Mouse (Mus musculus) heart, postnatal 10 days (tissue): ENCODE results near the gene Filip1l. TPM values are rescaled to one million over a fixed set of nuclear protein-coding genes. Genes with fewer than 3 reads are reported as not detected.

Experiments
- DNase-seq, 2 experiments: peaks; one replicate each; pipeline ENCODE4 v3.0.0; 2021
- intact Hi-C: fragments of 180-260 bp; cut with DNase I; formaldehyde crosslinking; loops from one replicate; pipeline ENCODE4 v1.15.1; 2025
- total RNA-seq, 2 experiments: library from RNA; stranded (reverse); gene quantifications; 2 replicates each; pipeline ENCODE4 v1.2.3; 2021

Gene Filip1l
- total RNA-seq, 2 experiments from 2014 or later: 51.6 to 56.2 TPM

GRCm38 (mm10) chr16:57597295-57597957 lies 244.5 kb downstream of the Filip1l start:
- no peak for DNase-seq
- intact Hi-C loops: loop anchor here (5.0 kb wide), 2 partner anchors 355 to 475 kb away; partner anchors contain the start of gene Tomm70a

GRCm38 (mm10) chr16:57601031-57601430 lies 248.1 kb downstream of the Filip1l start:
- no peak for DNase-seq
- intact Hi-C loops: no loop called here

GRCm38 (mm10) chr16:57606444-57607227 lies 253.7 kb downstream of the Filip1l start, which contains the start of gene Cmss1:
Cmss1 (minus strand) TSS chr16:57606864.
- intact Hi-C loops: loop anchor here (5.0 kb wide), 1 partner anchor 889 kb away; the partner anchor contains the start of gene Tfg
- peak; percentile 86 to 88 for DNase-seq

GRCm38 (mm10) chr16:57611768-57612167 lies 258.9 kb downstream of the Filip1l start:
- intact Hi-C loops: loop anchor here (5.0 kb wide), 1 partner anchor 671 kb away; no protein-coding TSS in a partner anchor
- DNase-seq: peak; percentile 38 to 60

Other genes starting within 250 kb of the Filip1l start
- 10 to 100 TPM; 56.7 to 58.4 TPM for gene Tomm70a, start 231.4 kb upstream of the Filip1l start, total RNA-seq
- 10 to 100 TPM; 33.4 to 34.8 TPM for gene Nit2, start 185.8 kb upstream of the Filip1l start, total RNA-seq
- 10 to 100 TPM; 31.6 to 35.2 TPM for gene Tbc1d23, start 121.6 kb upstream of the Filip1l start, total RNA-seq
- gene Tmem30c, start 60.2 kb upstream of the Filip1l start, total RNA-seq: not detected